Mouse (Mus musculus): ENCODE measurements around the gene Uggt2. TPM values are rescaled to one million over a fixed set of nuclear protein-coding genes. Genes with fewer than 3 reads are reported as not detected.

Uggt2 gene
- polyA plus RNA-seq, 1 experiment from 2014 or later, result 9.2 TPM

- H3K27ac ChIP-seq (replicated peaks), result no peak overlapping the region
- no peak for ATAC-seq (ENCODE audit: insufficient number of reproducible peaks, low FRiP score, low TSS enrichment, low read depth)
- no peak overlapping the region for H3K4me3 ChIP-seq (replicated peaks)
- no peak overlapping the region for H3K9ac ChIP-seq
- no peak overlapping the region for H3K4me2 ChIP-seq (replicated peaks)
- H3K36me3 ChIP-seq, result no peaks in the 10 kb centered on the region
- H3K4me1 ChIP-seq, result peaks cover 26% of the 10 kb centered on the region
- 71% methylated on average over 4 of the region's 4 CpGs for WGBS
- H3K9me3 ChIP-seq (replicated peaks), result no peaks in the 10 kb centered on the region
- H3K27me3 ChIP-seq, result no peaks in the 10 kb centered on the region
These were observed 158.3 kb downstream of the Uggt2 start for GRCm38 (mm10) chr14:118940796-118941495.

- H3K27me3 ChIP-seq, result no peaks in the 10 kb centered on the region
- H3K4me3 ChIP-seq (replicated peaks), result peak overlapping the region; percentile 99
- peak overlapping the region; percentile 65 for H3K4me2 ChIP-seq (replicated peaks)
- ATAC-seq (ENCODE audit: insufficient number of reproducible peaks, low FRiP score, low TSS enrichment, low read depth), result no peak
- 2% methylated on average over 7 of the region's 7 CpGs for WGBS
- H3K9me3 ChIP-seq (replicated peaks), result no peaks in the 10 kb centered on the region
- no peaks in the 10 kb centered on the region for H3K36me3 ChIP-seq
- peak overlapping the region; percentile 98 for H3K9ac ChIP-seq
- H3K4me1 ChIP-seq, result peaks cover 26% of the 10 kb centered on the region
- H3K27ac ChIP-seq (replicated peaks), result peak overlapping the region; percentile 93
These were observed 160.7 kb downstream of the Uggt2 start for GRCm38 (mm10) chr14:118938551-118938950.

- WGBS, result under 1% methylated on average over 111 of the region's 124 CpGs
- ATAC-seq (ENCODE audit: insufficient number of reproducible peaks, low FRiP score, low TSS enrichment, low read depth), result peak; percentile 100
- peak within 1 kb of the TSS; percentile 93 for H3K27ac ChIP-seq (replicated peaks)
- H3K27me3 ChIP-seq, result no peaks in the 10 kb centered on the region
- H3K4me3 ChIP-seq (replicated peaks), result peak within 1 kb of the TSS; percentile 99
- no peaks in the 10 kb centered on the region for H3K9me3 ChIP-seq (replicated peaks)
- peaks cover 26% of the 10 kb centered on the region for H3K4me1 ChIP-seq
- H3K36me3 ChIP-seq, result no peaks in the 10 kb centered on the region
- H3K4me2 ChIP-seq (replicated peaks), result peak within 1 kb of the TSS; percentile 65
- peak within 1 kb of the TSS; percentile 98 for H3K9ac ChIP-seq
These were observed 161.4 kb downstream of the Uggt2 start, which contains the start of gene Dnajc3 for GRCm38 (mm10) chr14:118937533-118938492. Gene Dnajc3 (plus strand): TSS chr14:118937976.

- Histone ChIP-seq H3K36me3 (no peaks in the 10 kb centered on the region), H3K4me3 (replicated peaks) (peak overlapping the region; percentile 99), H3K27ac (replicated peaks) (peak overlapping the region; percentile 93), H3K4me1 (peaks cover 24% of the 10 kb centered on the region), H3K9ac (peak overlapping the region; percentile 31), H3K27me3 (no peaks in the 10 kb centered on the region), H3K4me2 (replicated peaks) (peak overlapping the region; percentile 65), H3K9me3 (replicated peaks) (no peaks in the 10 kb centered on the region)
- ATAC-seq (ENCODE audit: insufficient number of reproducible peaks, low FRiP score, low TSS enrichment, low read depth), result no peak
- 36% methylated on average over 4 of the region's 4 CpGs for WGBS
These were observed 162.3 kb downstream of the Uggt2 start for GRCm38 (mm10) chr14:118936952-118937351.

GRCm38 (mm10) chr14:118936236-118936635, 163.0 kb downstream of the Uggt2 start:
- Histone ChIP-seq H3K4me2 (replicated peaks) (no peak overlapping the region), H3K27ac (replicated peaks) (no peak overlapping the region), H3K4me3 (replicated peaks) (no peak overlapping the region), H3K36me3 (no peaks in the 10 kb centered on the region), H3K27me3 (no peaks in the 10 kb centered on the region), H3K9me3 (replicated peaks) (no peaks in the 10 kb centered on the region), H3K9ac (no peak overlapping the region), H3K4me1 (peaks cover 23% of the 10 kb centered on the region)
- WGBS, result 58% methylated on average over 3 of the region's 3 CpGs
- ATAC-seq (ENCODE audit: insufficient number of reproducible peaks, low FRiP score, low TSS enrichment, low read depth), result no peak

Other genes starting within 250 kb of the Uggt2 start
- gene Dzip1, start 174.0 kb downstream of the Uggt2 start, polyA plus RNA-seq (2015; fragmentation: Nextera tagmentation; extraction: Ambion mirVana), result 22.1 and 24.0 TPM in 2 replicates
- 39.8 and 42.0 TPM in 2 replicates for gene Dnajc3, start 161.5 kb downstream of the Uggt2 start, polyA plus RNA-seq (2015; fragmentation: Nextera tagmentation; extraction: Ambion mirVana)
- gene Hs6st3, start 38.9 kb upstream of the Uggt2 start, polyA plus RNA-seq (2015; fragmentation: Nextera tagmentation; extraction: Ambion mirVana), result 0.19 and 0.32 TPM in 2 replicates